Mouse (Mus musculus): ENCODE measurements around the gene Gm10803.

DNA sequence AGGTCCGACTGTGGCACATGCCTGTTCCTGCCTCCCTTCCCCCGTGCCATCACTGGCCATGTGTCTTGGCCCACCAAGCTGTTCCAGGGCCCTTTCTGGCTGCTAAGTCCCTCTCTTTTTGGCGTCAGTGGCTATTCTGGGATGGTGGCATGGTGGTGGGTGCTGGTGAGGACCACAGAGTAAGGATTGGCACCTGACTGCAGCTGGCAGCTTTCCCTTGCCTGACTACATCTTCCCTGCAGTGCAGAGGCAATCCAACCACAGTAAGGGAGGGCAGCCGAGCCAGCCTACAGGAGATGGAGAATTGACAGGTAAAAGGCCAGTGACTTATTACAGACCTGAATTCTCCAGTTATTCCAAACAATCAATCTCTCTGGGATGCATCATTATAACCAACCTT is 45.1 kb upstream of the Gm10803 start:
- TF ChIP-seq CHD2 (IDR thresholded peaks at IDR 0.05; ENCODE audit: low read length) (no peak), MAFK (IDR thresholded peaks at IDR 0.05; ENCODE audit: insufficient replicate concordance, low read length) (no peak), MAZ (IDR thresholded peaks at IDR 0.05; ENCODE audit: low read depth, low read length) (no peak), USF1 (IDR thresholded peaks at IDR 0.05; ENCODE audit: low read depth, low read length) (no peak), CTCF (conservative IDR thresholded peaks at IDR 0.05 in 1 of 2, IDR thresholded peaks at IDR 0.05 in 1 of 2; ENCODE audit: low read depth in 2 of 2, low read length in 2 of 2) (no peak), POLR2A (IDR thresholded peaks at IDR 0.05; ENCODE audit: low read depth, low read length) (no peak), EP300 (IDR thresholded peaks at IDR 0.05; ENCODE audit: low read length) (no peak), CHD1 (IDR thresholded peaks at IDR 0.05; ENCODE audit: low read depth, low read length) (no peak), NELFE (IDR thresholded peaks at IDR 0.05; ENCODE audit: low read depth, low read length) (no peak), RAD21 (IDR thresholded peaks at IDR 0.05; ENCODE audit: low read depth, low read length) (no peak)
